Comparison of ENCODE assay signal across 8 mouse cellular contexts in the genomic region with DNA sequence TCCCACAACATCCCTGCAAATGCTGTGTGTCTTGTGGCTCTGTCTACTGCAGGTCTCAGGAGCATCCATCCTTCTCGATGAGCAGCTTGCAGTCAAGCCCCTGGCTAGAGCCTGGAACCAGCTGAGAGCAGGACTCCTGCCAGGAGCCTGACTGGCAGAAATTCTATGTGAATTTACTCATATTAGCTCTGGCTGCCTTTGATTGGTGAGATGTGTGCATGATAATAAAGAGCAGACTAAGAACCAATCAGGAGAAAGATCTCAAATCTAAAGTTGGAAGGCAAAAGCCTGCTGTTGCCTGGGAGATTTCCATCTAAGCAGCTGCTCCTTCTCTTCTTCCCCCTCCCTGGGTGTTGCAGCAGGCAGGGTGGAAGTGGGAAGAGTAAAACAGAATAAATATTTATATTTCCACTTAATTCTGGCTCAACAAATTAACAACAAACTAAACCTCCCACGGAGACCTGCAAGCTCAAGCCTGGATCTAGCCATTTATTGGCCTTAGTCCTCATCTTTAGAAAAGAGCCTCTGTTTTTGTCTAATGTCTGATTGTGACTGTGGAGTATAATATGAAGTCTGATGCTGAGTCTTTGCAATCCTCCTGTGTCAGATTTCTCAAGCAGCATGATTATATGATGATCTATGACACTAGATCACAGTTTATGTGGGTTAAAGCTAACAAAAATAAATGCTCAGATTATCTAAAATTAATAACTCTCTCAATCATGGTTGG.
DNase-seq lines count a peak whose midpoint lies in the region; ATAC-seq lines count a peak whose summit lies in the region.

No protein-coding gene starts in this region.

- no peak overlapping the region for H3K9ac ChIP-seq in forebrain, embryonic 12.5 days

- no peaks in the 10 kb centered on the region; the same call in 1 of the 2 replicates for H3K4me1 ChIP-seq in forebrain, embryonic 12.5 days

- DNase-seq in urinary bladder, postnatal 36 days (ENCODE audit: low spot score in 2 of 2) = peak; percentile 3 to 5
- DNase-seq in urinary bladder, postnatal 4 days (ENCODE audit: low spot score in 2 of 2) = no peak
- DNase-seq in layer of hippocampus, postnatal 10 days (ENCODE audit: low spot score in 2 of 2) = peak; percentile 52 to 65
- DNase-seq in mesoderm, embryonic 11.5 days (ENCODE audit: low read depth, low spot score) = peak; percentile 2

- H3K27ac ChIP-seq in forebrain, embryonic 12.5 days = no peak overlapping the region

- peak; percentile 83 for ATAC-seq in forebrain, embryonic 12.5 days (ENCODE audit: low FRiP score)
- no peak for ATAC-seq in monocyte, adult 5-6 weeks (replicated peaks; ENCODE audit: insufficient number of reproducible peaks, low FRiP score, low TSS enrichment, poor library complexity, severe bottlenecking)
- ATAC-seq in activated CD4-positive, CD25-positive, alpha-beta regulatory T cell, adult 4 months = no peak
- no peak for ATAC-seq in CD4-positive, CD25-positive, alpha-beta regulatory T cell, adult 4 months

- H3K4me2 ChIP-seq in forebrain, embryonic 12.5 days = no peak overlapping the region

- WGBS in forebrain, embryonic 12.5 days = 51% methylated on average over 2 of the region's 2 CpGs

- H3K4me3 ChIP-seq in forebrain, embryonic 12.5 days (replicated peaks) = no peak overlapping the region

- H3K36me3 ChIP-seq in forebrain, embryonic 12.5 days (replicated peaks) = no peaks in the 10 kb centered on the region

- no peaks in the 10 kb centered on the region for H3K27me3 ChIP-seq in forebrain, embryonic 12.5 days

- no peaks in the 10 kb centered on the region for H3K9me3 ChIP-seq in forebrain, embryonic 12.5 days

Comparison
In these comparisons a context has a peak if more than half of its experiments do, and no peak if none do; other contexts are left out.
1. DNase-seq: peak in urinary bladder, postnatal 36 days (2 of 2), layer of hippocampus, postnatal 10 days (2 of 2) and mesoderm, embryonic 11.5 days (single experiment); none in urinary bladder, postnatal 4 days (0 of 2).